ENCODE assay signal across 13 mouse cellular contexts in genomic region chr16:56294887-56295286, GRCm38 (mm10).
"Had no signal": no experiment of that assay in that cellular context is flagged by ENCODE, and none has a peak within 500 bp of the region (broad histone marks: within the 10 kb centered on the region; RNA-seq: fewer than 3 reads in every experiment).

No protein-coding gene starts in this region.

- DNase-seq: kidney, adult 2 months; kidney, postnatal 14 days; left cerebral cortex, postnatal 4 days; midbrain, embryonic 14.5 days; right cerebral cortex, postnatal 14 days; thymus, postnatal 36 days had no signal

- H3K27ac ChIP-seq: kidney, embryonic 15.5 days; limb, embryonic 13.5 days; liver, embryonic 14.5 days; midbrain, embryonic 10.5 days; neural tube, embryonic 12.5 days; stomach, embryonic 15.5 days had no signal

- H3K4me2 ChIP-seq: kidney, embryonic 15.5 days; limb, embryonic 13.5 days; lung, embryonic 15.5 days; neural tube, embryonic 12.5 days; stomach, embryonic 15.5 days had no signal

- H3K4me1 ChIP-seq: midbrain, embryonic 10.5 days; neural tube, embryonic 12.5 days; stomach, embryonic 15.5 days had no signal

- H3K9ac ChIP-seq: kidney, embryonic 15.5 days; limb, embryonic 13.5 days; liver, embryonic 14.5 days; lung, embryonic 15.5 days; neural tube, embryonic 12.5 days; stomach, embryonic 15.5 days had no signal

- H3K36me3 ChIP-seq: kidney, embryonic 15.5 days; limb, embryonic 13.5 days; lung, embryonic 15.5 days; midbrain, embryonic 10.5 days; neural tube, embryonic 12.5 days; stomach, embryonic 15.5 days had no signal

- H3K9me3 ChIP-seq: kidney, embryonic 15.5 days; limb, embryonic 13.5 days; lung, embryonic 15.5 days; midbrain, embryonic 10.5 days; neural tube, embryonic 12.5 days; stomach, embryonic 15.5 days had no signal

- H3K27me3 ChIP-seq: kidney, embryonic 15.5 days; lung, embryonic 15.5 days; neural tube, embryonic 12.5 days; stomach, embryonic 15.5 days had no signal

- H3K4me3 ChIP-seq: kidney, embryonic 15.5 days; limb, embryonic 13.5 days; lung, embryonic 15.5 days; midbrain, embryonic 10.5 days; neural tube, embryonic 12.5 days; stomach, embryonic 15.5 days had no signal
